Mouse (Mus musculus) frontal cortex, adult (tissue): ENCODE results near the gene Tgfbr1.

Experiments
- ATAC-seq: cut with Nextera tagmentation; 2 replicates; pipeline ENCODE4 v1.9.2; 2017; ENCODE audit warnings: mild to moderate bottlenecking, moderate library complexity, mixed read lengths; ENCODE audit not compliant: low TSS enrichment

Gene Tgfbr1

DNA sequence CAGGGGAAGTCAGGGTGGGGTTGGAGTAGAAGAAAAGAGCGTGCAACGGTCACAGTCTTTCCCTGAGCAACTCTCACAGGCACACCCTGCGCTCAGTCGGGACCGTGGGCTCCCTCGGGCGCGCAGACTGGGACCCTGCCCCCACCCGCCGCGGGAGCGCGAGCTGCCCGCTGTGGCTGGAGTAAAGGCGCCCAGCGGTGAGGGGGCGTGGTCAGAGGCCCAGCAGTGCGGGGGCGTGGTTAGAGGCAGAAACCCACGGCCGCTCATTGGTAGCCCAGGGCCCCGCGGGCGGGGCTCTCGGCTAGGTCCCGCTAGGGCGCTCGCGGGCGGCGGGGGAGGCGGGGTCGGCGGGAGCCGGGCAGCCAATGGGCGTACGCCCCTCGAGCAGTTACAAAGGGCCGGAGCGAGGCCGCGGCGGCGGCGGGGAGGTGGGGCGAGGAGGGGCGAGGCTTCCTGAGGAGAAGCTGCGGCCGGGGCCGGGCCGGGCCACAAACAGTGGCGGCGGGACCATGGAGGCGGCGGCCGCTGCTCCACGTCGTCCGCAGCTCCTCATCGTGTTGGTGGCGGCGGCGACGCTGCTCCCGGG is at the start of gene Tgfbr1:
Tgfbr1 (plus strand) TSS at position 420 of the 586 bp plus-strand sequence.
- ATAC-seq = peak; percentile 76

DNA sequence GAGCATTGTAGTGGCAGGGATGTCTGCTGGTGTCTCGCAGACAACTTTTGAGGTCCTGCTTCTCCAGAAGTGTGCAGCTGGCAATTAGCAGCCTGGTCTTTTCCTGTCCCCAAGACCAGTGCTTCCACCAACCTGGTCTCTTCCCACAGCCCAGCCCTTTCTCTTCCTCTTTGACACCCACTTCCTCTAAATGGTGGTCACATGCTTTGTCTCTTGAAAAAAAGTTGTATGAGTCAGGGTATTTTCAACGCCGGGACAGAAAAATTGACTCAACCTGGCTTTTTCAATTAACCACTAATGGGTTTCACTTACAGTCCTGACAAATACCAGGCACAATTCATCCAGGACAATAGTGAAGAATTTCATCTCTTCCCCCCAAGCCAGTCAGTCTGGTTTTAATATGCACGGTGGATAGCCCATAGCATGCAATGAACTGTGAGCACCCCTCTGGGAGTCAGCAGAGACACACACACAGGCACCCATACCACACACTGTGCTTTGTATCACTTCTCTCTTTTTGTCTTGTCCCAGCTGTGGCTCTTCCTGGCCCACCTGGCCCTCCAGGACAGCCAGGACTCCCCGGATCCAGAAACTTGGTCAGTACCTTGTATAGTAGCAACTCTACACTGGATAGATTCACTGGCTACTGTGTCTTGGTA is 49.6 kb upstream of the Tgfbr1 start:
- no peak for ATAC-seq

DNA sequence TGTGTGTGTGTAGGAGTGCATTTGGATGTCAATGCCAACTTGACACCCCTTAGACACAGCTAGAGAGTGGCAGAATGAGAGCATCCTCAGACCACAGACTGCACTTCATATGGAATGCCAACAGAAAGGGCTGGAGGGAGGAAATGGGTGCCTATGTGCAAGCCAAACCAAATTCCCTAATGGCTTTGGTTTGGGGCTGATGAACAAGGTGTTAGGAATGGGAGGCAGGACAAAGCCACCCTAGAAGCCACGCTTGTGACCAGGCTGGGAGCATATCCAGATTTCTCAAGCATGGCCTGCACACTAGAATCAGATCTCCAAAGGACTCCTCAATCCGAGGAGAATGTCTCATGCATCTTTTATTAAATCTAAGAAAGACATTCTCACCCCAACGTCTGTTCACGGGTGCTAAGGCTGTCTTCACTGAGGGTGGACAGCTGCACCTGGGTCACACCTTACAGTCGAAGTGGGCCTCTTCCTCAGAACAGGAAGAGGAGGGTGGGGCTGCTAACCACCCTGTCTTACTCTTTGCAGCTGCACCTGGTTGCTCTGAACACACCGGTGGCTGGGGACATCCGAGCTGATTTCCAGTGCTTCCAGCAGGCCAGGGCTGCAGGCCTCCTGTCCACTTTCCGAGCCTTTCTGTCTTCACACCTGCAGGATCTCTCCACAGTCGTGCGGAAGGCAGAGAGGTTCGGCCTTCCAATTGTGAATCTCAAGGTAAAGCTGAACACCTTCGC is 43.0 kb upstream of the Tgfbr1 start:
- no peak for ATAC-seq

DNA sequence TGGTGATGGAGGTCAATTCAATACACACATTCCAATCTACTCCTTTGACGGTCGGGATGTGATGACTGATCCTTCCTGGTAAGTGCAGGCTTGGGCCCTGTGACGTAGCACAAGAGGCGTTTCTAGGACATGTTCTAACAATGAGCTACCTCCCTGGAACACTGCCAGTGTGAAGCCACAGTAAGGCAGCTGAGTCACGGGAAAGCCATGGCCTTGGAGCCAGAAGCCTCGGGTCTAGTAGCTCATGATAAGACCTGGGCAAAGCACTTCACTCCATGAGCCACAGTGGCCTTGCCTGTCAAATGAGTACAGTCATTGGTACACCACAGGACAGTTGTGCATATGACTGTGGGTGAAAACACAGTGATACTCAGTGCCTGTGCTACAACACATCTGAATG is 42.2 kb upstream of the Tgfbr1 start:
- ATAC-seq = no peak

DNA sequence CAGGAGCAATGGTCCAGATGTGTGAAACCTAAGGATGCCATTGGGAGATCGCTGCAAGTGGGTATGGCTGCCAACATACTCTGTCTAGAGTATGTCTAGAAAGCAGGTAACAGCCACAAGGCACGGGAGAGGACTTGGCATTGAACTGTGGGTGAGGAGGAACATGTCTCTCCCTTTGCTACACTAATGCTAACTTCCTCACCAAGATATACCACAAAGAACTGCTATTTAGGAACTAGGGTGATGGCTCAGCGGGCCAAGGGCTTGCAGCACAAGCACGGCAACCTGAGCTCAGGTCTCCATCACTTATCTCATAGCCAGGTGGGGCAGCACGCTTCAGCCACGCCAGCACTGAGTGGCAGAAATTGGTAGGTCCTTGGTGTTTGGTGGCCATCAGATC is 41.6 kb upstream of the Tgfbr1 start:
- ATAC-seq = no peak

DNA sequence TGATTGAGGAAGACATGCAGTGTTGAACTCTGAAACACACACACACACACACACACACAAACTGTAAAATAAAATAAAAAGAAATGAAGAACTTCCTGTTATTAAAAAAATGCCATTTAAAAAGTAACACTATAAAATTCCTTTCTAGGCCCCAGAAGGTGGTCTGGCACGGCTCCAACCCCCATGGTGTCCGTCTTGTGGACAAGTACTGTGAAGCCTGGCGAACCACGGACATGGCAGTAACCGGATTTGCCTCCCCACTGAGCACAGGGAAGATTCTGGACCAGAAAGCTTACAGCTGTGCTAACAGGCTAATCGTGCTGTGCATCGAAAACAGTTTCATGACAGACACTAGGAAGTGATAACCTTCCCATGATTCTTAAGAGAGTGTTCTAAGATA is 41.1 kb upstream of the Tgfbr1 start:
- ATAC-seq = no peak

DNA sequence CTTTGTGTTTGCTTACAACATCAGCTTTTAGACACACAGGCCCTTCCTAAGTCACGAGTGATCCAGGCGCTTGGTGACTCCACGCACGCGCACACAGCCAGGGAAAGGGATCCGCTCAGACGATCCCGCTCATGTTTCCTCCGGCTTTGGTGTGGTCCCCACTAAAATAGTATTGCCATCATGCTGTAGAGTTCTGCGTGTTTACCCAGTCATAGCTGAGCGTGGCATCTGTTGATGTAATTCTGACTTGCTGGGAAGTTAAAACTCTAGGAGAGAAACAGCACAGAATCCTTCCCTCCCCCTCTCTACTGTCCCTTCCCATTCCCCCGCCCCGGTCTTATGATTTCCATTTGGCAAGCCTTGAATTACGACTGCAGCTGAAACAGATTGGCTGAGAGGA is 40.3 kb upstream of the Tgfbr1 start:
- ATAC-seq = peak; percentile 80

DNA sequence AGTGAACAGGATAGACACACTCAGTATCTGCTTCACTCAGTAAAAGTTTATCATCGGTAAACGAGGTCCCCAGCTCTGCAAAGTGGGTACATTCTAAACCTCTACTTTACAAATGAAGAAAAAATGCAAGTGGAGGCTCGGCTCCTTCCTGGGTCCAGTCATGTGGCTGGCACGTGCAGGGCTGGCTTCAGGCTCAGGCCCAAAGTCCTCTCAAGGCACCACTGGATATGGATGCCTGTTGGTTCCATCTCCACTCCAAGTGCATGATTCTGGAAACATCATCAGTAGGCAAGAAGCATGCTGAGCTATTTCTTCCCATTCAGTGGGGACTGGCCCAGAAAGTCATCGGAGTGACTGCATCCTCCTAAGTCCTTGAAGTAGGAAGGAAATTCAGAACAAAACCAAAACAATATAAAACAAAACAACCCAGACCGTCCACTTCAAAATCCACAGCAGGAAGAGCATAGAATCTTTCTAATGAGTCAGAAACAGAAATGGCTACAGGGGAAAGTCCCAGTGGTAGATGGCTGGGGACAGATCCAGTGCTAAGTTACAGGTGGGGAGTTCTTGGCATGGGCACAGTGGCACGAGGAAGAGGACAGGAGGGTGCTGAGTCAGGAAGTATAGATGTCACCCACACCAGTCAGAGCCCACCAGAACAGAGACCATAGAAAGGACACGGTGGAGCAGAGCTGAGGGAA is 39.2 kb upstream of the Tgfbr1 start:
- ATAC-seq = no peak

DNA sequence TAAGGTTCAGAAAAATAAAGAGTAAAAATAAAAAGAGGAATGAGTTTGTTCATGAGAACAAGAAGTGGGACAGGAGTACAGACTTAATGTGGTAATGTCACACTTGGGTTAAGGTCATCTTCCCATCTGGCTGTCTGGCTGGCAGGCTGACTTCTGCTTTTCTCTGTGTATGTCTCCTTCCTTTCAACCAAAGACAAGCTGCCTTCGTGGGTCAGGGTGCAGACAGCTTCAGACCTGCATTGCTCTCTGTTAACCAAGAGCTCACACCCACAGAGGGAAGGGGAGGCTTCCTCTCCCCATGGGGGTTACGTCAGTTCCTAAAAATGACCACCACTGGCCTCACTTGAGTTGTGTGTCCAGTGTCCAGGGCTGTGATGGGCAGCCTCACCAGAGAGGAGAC is 37.6 kb upstream of the Tgfbr1 start:
- ATAC-seq = no peak

DNA sequence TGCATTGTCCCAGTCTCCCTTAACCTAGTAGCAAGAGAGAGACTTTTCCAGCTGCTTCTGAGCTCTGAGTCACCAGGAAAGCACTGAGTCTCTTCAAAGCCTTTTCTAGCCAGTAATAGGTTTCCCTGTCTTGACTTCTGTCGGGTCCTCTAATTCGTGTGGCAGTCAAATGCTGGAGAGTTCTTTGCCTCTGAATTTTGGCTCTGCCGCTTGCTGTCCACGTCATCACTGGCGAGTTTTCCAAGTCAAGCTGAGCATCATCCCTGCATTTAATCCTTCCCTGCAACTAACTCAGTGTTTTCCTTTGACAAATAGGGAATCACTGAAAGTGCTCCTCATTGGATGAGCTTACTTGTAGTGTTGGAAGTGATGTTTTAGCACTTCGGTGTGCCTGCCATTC is 36.6 kb upstream of the Tgfbr1 start:
- 0 out of 2 replicates have a peak, but pooled peaks have one; percentile 8 for ATAC-seq

DNA sequence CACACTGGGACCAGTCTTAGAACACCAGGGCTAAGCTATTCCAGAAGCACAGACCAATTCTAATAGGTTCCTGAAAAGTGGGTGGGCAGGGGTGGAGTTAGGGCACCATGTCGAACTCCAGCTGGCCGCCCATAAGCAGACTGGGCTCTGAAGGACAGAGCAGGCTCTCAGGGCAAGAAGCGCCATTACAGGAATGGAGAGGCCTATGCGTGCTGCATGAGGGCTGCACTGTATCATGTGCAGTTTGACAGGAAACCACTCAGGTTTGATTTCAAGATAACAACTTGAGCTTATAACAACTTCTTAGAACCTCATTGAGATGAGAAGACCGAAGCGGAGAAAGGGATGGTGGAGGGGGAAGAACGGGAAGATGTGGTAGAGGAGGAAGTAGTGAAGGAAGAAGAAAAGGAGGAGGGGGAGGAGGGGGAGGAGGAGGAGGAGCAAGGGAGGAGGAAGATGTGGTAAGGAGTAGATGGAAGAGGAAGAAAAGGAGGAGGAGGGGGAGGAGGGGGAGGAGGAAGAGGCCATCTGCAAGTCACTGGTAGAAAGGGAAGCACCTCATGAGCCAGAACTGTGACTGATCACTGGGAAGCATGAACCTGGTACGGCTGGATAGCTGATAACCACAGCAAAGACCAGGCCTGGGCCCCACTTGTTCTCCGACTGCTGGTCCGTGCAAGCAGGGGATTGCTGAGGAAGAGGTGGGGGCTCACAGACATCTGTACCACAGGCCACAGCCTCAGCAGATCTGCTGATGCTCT is 33.3 kb upstream of the Tgfbr1 start:
- no peak for ATAC-seq

DNA sequence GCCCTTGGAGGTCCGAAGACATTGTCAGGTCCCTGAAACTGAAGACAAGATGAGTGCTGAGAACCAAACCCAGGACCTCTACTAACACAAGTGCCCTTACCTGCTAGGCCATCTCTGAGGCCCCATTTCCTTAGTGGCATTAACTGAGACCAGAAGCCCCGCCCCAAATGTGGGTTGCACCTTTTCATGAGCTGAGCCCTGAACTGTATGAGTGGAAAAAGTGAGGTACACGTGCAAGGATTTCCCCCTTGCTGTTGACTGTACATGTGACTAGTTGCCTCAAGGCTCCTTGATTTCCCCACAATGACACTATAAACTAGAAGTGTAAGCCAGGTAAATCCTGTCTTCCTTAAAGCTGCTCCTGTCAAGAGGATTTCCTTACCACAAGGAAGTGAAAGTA is 30.7 kb upstream of the Tgfbr1 start:
- ATAC-seq = no peak

DNA sequence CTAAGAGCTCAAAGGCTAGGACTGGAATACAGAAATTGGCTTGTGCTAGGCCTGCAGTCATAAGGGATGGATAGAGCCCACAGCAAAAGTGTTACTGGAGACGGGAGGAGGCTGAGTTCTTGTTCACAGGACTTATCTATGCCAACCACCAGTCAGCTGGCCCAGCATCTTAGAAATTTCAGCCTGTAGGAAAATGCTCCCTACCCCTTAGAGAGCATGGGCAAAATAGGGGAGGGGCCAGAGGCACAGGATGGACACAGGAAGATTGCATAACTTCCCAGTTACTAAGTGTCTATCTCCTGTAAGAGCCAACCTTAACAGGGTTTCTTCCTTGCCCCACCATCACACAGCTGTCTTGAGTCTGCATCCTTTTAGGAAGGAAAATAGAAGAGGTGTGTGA is 28.8 kb upstream of the Tgfbr1 start:
- no peak for ATAC-seq

DNA sequence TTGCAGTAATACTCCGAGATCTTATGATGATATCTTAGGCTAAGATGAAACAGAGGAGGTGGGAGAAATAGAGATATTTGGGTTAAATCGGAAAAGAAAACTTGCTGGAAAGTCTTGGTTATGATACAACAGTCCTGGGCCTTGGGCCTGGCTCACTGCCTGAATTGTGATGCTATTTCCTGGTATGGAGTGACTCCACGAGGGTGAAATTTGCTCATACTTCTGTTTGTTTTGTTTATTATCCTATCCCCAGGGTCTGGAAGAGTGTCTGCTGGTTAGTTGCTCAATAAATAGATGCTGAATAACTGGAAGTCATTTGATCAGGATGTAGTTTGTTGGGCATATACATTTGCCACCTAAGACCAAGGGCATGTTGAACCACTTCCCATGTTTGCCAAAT is 25.2 kb upstream of the Tgfbr1 start:
- no peak for ATAC-seq

DNA sequence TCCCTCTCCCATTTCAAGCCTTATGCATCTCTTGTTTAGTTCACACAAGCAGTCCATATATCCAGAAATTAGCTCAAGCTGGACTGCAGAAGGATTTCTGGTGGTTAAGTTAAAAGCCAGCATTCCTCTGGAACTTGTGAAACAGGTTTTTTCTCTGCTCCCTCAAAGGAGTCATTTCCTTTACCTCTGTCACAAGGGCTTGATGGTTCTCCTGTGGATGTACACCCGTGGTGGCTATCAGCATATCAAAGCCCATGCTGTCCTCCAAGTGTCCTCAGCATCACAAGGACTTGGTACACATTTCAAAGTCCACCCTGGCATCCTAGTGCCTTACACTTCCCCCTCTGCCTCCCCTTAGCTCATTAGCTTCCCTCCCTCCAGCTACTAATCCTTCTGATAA is 23.7 kb upstream of the Tgfbr1 start:
- no peak for ATAC-seq

DNA sequence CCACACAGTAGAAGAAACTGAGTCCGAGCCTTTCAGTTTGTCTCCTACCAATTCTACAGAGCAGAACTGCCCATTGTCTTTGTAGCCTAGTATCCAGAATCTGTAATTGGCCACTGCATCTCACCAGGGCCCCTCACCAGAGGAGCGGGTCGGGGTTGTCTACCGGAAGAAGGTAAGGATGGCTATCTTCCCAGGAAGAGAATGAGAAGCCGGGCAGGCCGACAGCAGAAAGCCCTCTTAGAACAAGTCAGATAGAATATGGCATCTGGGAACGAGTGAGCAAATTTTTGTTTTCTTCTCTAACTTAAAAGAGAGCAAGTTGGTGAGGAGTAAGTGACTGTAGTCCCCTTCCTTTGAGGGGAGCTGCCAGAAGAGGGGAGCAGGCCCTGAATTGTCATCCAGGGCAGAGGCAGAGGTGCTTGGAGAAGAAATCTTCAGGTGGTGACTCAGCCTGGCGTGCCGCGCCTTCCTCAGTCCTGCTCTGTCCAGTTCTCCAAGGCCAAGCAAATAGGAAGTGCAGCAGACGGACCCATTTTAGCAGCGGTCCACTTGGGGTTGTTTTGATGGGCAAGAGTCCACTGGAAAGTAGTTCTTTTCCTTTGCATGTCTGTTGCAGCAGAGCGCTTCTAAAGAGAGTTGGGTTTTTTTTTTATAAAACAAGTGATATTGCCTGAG is 22.5 kb upstream of the Tgfbr1 start:
- no peak for ATAC-seq

DNA sequence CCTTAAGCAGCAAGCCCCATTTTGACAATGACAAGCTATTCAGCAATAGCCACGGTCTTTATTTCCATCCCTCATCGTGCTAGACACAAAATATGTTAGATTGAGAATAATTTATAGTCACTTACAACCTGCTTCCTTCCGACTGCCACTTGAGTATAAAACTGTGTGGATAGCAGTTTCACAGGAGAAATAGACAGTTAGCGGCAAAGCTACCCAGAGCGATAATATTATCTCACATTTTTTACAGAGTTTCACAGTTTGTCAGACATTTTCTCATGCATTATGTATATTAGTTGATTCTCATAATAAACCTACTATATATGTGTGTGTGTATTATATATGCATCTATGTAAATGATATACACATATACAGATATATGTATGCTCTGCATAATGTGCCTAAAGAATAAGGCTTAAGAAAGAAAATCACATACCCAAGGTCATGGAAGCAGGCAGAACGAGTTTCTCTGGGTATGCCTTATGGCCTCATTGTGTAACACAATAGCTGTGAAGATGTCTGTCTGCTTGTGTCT is 20.1 kb upstream of the Tgfbr1 start:
- ATAC-seq = peak; percentile 20; the same call in 1 of the 2 replicates

DNA sequence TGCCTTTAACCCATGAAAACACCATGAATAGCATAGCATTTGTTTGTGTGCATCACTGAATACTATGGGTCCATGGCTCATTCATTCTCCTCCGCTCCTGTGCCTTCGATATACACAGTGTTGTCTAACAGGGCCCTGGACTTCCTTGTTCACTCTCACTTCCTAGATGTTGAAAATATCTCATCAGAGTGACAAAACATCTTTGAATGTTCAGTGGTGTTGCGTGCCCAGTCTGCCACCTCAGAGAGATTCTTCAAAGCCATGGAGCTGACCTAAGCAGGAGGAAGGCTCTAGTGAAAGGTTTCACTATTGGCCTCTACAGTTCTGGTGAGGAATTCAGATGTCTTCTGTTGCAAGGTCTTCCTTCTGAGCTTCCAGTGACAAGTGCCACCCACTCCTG is 19.5 kb upstream of the Tgfbr1 start:
- ATAC-seq = no peak

DNA sequence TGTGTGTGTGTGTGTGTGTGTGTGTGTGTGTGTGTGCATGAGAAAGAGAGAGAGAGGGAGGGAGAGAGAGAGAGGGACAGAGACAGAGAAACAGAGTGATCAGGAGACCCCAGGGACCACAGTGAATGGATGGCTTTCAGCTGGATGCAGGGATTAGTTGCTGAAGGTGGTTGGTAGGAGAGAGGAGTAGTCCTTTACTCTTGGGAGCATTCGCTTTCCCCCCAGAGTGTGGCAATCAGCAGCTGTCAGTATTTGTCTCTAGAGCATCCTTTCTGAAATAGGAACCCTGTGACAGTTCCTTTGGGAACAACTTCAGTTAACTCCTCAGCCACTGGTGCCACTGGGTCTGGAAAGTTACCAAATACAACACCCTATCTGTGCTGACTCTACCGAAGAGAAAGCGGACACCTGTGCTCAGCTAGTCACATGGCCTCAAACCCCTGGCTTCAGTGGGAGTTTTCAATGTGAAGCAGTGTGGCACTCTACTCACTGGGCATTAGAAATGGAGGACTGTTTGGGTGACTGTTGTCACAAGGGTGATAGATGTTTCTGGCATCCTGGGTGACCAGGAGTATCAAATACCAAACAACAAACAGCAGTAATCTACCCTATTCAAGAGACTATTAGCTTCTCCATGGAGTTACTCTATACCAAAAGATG is 16.0 kb upstream of the Tgfbr1 start:
- ATAC-seq = no peak

DNA sequence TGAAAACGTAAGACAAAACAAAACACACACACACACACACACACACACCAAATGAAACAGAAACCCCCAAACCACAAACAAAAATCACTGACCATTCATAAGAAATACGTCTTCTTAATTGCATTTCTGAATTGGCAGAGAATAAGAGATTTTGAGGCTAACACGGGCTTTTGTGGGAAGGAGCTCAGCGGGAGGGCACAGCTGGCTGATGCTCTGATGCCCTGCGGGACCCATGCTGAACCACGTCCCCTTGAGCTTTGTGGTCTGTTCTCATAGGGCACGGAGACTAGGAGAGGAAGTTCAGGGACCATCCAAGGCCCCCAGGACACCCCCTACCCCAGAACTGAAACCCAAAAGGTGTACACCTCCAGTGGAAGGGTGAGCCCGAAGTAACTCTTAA is 10.4 kb upstream of the Tgfbr1 start:
- ATAC-seq = no peak

DNA sequence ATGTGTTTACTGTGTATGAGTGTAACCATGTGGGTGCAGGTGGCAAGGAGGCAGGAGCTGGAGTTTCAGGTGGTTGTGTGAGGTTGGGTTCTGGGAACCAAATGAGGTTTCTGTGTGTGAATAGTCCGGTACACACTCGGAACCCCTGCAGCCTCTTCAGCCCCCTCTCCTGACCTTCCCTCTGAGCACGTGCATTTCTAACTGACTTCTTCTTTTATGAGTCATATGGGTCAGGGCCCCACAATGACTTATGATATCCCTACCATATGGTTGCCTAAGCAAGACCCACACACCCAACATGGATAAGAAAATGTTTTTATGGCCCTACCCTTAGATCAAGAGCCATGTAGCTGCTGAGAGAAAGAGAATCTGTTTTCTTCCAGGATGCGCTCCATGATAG is 6.0 kb upstream of the Tgfbr1 start:
- no peak for ATAC-seq
